Mouse (Mus musculus) midbrain, embryonic 11.5 days (tissue): ENCODE measurements around the gene Pagr1a. TPM values are rescaled to one million over a fixed set of nuclear protein-coding genes. Genes with fewer than 3 reads are reported as not detected.

Source experiments
- ATAC-seq: fragments of 200-750 bp; cut with Nextera tagmentation; 2 replicates; pipeline ENCODE4 v1.8.0; 2017; ENCODE audit warnings: moderate TSS enrichment, moderate library complexity; ENCODE audit not compliant: low FRiP score
- DNase-seq: peaks from one replicate; pipeline ENCODE4 v3.0.0; 2015; ENCODE audit warnings: low spot score; ENCODE audit errors: missing footprints
- H3K27ac ChIP-seq: fragments of 300-500 bp; sonication (generic); 2 replicates; pipeline ENCODE4 v1.5.1; 2014; ENCODE audit warnings: low read depth, low read length
- H3K27me3 ChIP-seq: fragments of 300-500 bp; sonication (generic); 2 replicates; pipeline ENCODE4 v1.6.1; 2014; ENCODE audit warnings: mild to moderate bottlenecking, low read length, moderate library complexity, mixed read lengths; ENCODE audit not compliant: control insufficient read depth, insufficient read depth
- H3K36me3 ChIP-seq: fragments of 300-500 bp; sonication (generic); 2 replicates; pipeline ENCODE4 v1.6.1; 2014; ENCODE audit warnings: mild to moderate bottlenecking, low read length, moderate library complexity, mixed read lengths; ENCODE audit not compliant: control insufficient read depth, insufficient read depth
- H3K4me1 ChIP-seq: fragments of 300-500 bp; sonication (generic); 2 replicates; pipeline ENCODE4 v1.6.1; 2014; ENCODE audit warnings: low read length; ENCODE audit not compliant: control insufficient read depth, insufficient read depth
- H3K4me2 ChIP-seq: fragments of 300-500 bp; sonication (generic); 2 replicates; pipeline ENCODE4 v1.6.1; 2014; ENCODE audit warnings: mild to moderate bottlenecking, moderate library complexity
- H3K4me3 ChIP-seq: fragments of 300-500 bp; sonication (generic); 2 replicates; pipeline ENCODE4 v1.5.1; 2014; ENCODE audit warnings: low read depth, low read length
- H3K9ac ChIP-seq: fragments of 300-500 bp; sonication (generic); 2 replicates; pipeline ENCODE4 v1.6.1; 2014; ENCODE audit warnings: low read length
- H3K9me3 ChIP-seq: fragments of 300-500 bp; sonication (generic); 2 replicates; pipeline ENCODE4 v1.6.1; 2016; ENCODE audit warnings: low read length; ENCODE audit not compliant: control insufficient read depth
- WGBS: fragments of 180-500 bp; shearing (Covaris S2); extraction: QIAGEN DNeasy Blood & Tissue Kit; methylation state at CpG from one replicate; pipeline ENCODE4 v1.1.7; 2014; 5-methylcytosine and 5-hydroxymethylcytosine counted together
- polyA plus RNA-seq: library from polyadenylated mRNA; unstranded; fragments of >200 nt; fragmentation: Nextera tagmentation; extraction: Ambion mirVana; gene quantifications from 2 replicates; pipeline ENCODE4 v1.2.1, GENCODE M21; 2014

Pagr1a gene
- polyA plus RNA-seq, 1 experiment from 2014 or later: 70.6 TPM

GRCm38 (mm10) chr7:127009307-127010085 is 7.7 kb downstream of the Pagr1a start:
- H3K4me3 ChIP-seq: no peak overlapping the region
- H3K9ac ChIP-seq: no peak overlapping the region; the same call in 1 of the 2 replicates
- no peaks in the 10 kb centered on the region for H3K9me3 ChIP-seq
- no peaks in the 10 kb centered on the region for H3K27me3 ChIP-seq
- WGBS: 86% methylated on average over 17 of the region's 17 CpGs
- no peak overlapping the region for H3K4me2 ChIP-seq
- DNase-seq: no peak
- no peak overlapping the region; the same call in 1 of the 2 replicates for H3K27ac ChIP-seq
- H3K36me3 ChIP-seq: no peaks in the 10 kb centered on the region
- H3K4me1 ChIP-seq: no peaks in the 10 kb centered on the region
- no peak for ATAC-seq

- no peaks in the 10 kb centered on the region for H3K36me3 ChIP-seq
- H3K4me3 ChIP-seq: no peak overlapping the region
- peak overlapping the region; percentile 56 for H3K27ac ChIP-seq
- H3K9me3 ChIP-seq: no peaks in the 10 kb centered on the region
- peak; percentile 70 for ATAC-seq
- no peak overlapping the region for H3K4me2 ChIP-seq
- DNase-seq: no peak
- H3K4me1 ChIP-seq: no peaks in the 10 kb centered on the region
- no peaks in the 10 kb centered on the region for H3K27me3 ChIP-seq
- 69% methylated on average over 9 of the region's 9 CpGs for WGBS
- H3K9ac ChIP-seq: no peak overlapping the region
Measured at GRCm38 (mm10) chr7:127008239-127009019, 8.7 kb downstream of the Pagr1a start.

GRCm38 (mm10) chr7:127007313-127008024 is 9.7 kb downstream of the Pagr1a start:
- WGBS: 83% methylated on average over 6 of the region's 6 CpGs

GRCm38 (mm10) chr7:127004122-127004875 is 12.9 kb downstream of the Pagr1a start:
- Histone ChIP-seq H3K9ac (no peak overlapping the region), H3K4me2 (no peak overlapping the region), H3K36me3 (no peaks in the 10 kb centered on the region), H3K9me3 (no peaks in the 10 kb centered on the region), H3K27me3 (no peaks in the 10 kb centered on the region), H3K4me1 (no peaks in the 10 kb centered on the region), H3K4me3 (no peak overlapping the region), H3K27ac (no peak overlapping the region)
- DNase-seq (no peak), ATAC-seq (no peak)
- 92% methylated on average over 4 of the region's 4 CpGs for WGBS

More at GRCm38 (mm10) chr7:127007313-127008024, 9.7 kb downstream of the Pagr1a start:
- no peak for ATAC-seq
- no peaks in the 10 kb centered on the region for H3K36me3 ChIP-seq
- no peak overlapping the region for H3K4me3 ChIP-seq
- H3K27me3 ChIP-seq: no peaks in the 10 kb centered on the region
- no peaks in the 10 kb centered on the region for H3K9me3 ChIP-seq
- no peak overlapping the region for H3K4me2 ChIP-seq
- no peaks in the 10 kb centered on the region for H3K4me1 ChIP-seq
- no peak overlapping the region for H3K27ac ChIP-seq
- no peak overlapping the region for H3K9ac ChIP-seq
- no peak for DNase-seq

- Histone ChIP-seq H3K4me1 (no peaks in the 10 kb centered on the region), H3K9me3 (no peaks in the 10 kb centered on the region), H3K4me3 (no peak overlapping the region), H3K9ac (no peak overlapping the region), H3K36me3 (no peaks in the 10 kb centered on the region), H3K27me3 (no peaks in the 10 kb centered on the region), H3K4me2 (no peak overlapping the region), H3K27ac (no peak overlapping the region)
- 88% methylated on average over 5 of the region's 5 CpGs for WGBS
- DNase-seq (no peak), ATAC-seq (no peak)
Measured at GRCm38 (mm10) chr7:127003620-127004019, 13.5 kb downstream of the Pagr1a start.

- DNase-seq: peak; percentile 70
- Histone ChIP-seq H3K4me2 (no peak overlapping the region), H3K9ac (no peak overlapping the region), H3K27me3 (no peaks in the 10 kb centered on the region), H3K36me3 (no peaks in the 10 kb centered on the region), H3K27ac (no peak overlapping the region), H3K4me1 (no peaks in the 10 kb centered on the region), H3K4me3 (no peak overlapping the region), H3K9me3 (no peaks in the 10 kb centered on the region; the same call in 1 of the 2 replicates)
- no peak for ATAC-seq
- WGBS: 85% methylated on average over 10 of the region's 10 CpGs
Measured at GRCm38 (mm10) chr7:126999568-126999967, 17.6 kb downstream of the Pagr1a start.

- Histone ChIP-seq H3K27me3 (no peaks in the 10 kb centered on the region), H3K9me3 (no peaks in the 10 kb centered on the region; the same call in 1 of the 2 replicates)
- WGBS: 79% methylated on average over 4 of the region's 4 CpGs
Measured at GRCm38 (mm10) chr7:126996449-126996848, 20.7 kb downstream of the Pagr1a start.

GRCm38 (mm10) chr7:126988816-126989215 is 28.3 kb downstream of the Pagr1a start:
- Histone ChIP-seq H3K9me3 (no peaks in the 10 kb centered on the region), H3K9ac (no peak overlapping the region), H3K36me3 (no peaks in the 10 kb centered on the region), H3K27ac (no peak overlapping the region), H3K4me2 (no peak overlapping the region), H3K4me1 (no peaks in the 10 kb centered on the region), H3K4me3 (no peak overlapping the region), H3K27me3 (no peaks in the 10 kb centered on the region)
- ATAC-seq (no peak), DNase-seq (no peak)
- 70% methylated on average over 8 of the region's 8 CpGs for WGBS

More at GRCm38 (mm10) chr7:126996449-126996848, 20.7 kb downstream of the Pagr1a start:
- H3K27ac ChIP-seq: no peak overlapping the region
- DNase-seq (no peak), ATAC-seq (no peak)
- no peaks in the 10 kb centered on the region for H3K36me3 ChIP-seq
- no peak overlapping the region for H3K4me2 ChIP-seq
- H3K4me3 ChIP-seq: no peak overlapping the region
- no peak overlapping the region for H3K9ac ChIP-seq
- no peaks in the 10 kb centered on the region for H3K4me1 ChIP-seq
